Mouse (Mus musculus): ENCODE measurements around the gene Gnb2. TPM values are rescaled to one million over a fixed set of nuclear protein-coding genes. Genes with fewer than 3 reads are reported as not detected.

Gnb2 gene
- polyA plus RNA-seq, 1 experiment from 2014 or later: 358 TPM

DNA sequence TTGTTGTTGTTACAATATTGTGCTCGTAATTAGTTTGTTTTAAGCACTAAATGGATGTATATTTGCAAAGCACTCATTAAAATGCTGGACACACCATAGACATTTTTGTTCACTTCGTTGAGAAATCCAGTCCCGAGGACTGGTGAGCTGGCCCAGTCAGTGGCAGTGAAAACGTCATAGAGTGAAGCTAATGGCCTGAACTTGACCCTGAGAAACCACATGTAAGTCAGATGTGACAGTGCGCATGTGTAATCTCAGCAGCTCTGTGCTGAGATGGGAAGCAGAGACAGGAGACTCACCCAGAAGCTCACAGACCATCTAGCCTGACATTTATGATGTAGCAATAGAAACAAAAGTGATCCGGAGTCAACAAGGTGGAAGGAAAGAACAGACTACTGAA is 11.6 kb upstream of the Gnb2 start:
- H3K27ac ChIP-seq (ENCODE audit: low read length): no peak overlapping the region
- H3K9ac ChIP-seq (replicated peaks; ENCODE audit: low read length): no peak overlapping the region
- no peak overlapping the region for H3K4me2 ChIP-seq (replicated peaks; ENCODE audit: low read depth, low read length)
- no peaks in the 10 kb centered on the region for H3K9me3 ChIP-seq (ENCODE audit: low read length)
- 55% methylated on average over 6 of the region's 6 CpGs for WGBS
- H3K4me3 ChIP-seq (ENCODE audit: low read length): no peak overlapping the region
- ATAC-seq (ENCODE audit: low FRiP score, low TSS enrichment): no peak
- no peaks in the 10 kb centered on the region for H3K27me3 ChIP-seq (ENCODE audit: insufficient read depth, low read length)
- no peaks in the 10 kb centered on the region for H3K4me1 ChIP-seq (ENCODE audit: insufficient read depth, low read length)
- H3K36me3 ChIP-seq (ENCODE audit: insufficient read depth, low read length): no peaks in the 10 kb centered on the region

DNA sequence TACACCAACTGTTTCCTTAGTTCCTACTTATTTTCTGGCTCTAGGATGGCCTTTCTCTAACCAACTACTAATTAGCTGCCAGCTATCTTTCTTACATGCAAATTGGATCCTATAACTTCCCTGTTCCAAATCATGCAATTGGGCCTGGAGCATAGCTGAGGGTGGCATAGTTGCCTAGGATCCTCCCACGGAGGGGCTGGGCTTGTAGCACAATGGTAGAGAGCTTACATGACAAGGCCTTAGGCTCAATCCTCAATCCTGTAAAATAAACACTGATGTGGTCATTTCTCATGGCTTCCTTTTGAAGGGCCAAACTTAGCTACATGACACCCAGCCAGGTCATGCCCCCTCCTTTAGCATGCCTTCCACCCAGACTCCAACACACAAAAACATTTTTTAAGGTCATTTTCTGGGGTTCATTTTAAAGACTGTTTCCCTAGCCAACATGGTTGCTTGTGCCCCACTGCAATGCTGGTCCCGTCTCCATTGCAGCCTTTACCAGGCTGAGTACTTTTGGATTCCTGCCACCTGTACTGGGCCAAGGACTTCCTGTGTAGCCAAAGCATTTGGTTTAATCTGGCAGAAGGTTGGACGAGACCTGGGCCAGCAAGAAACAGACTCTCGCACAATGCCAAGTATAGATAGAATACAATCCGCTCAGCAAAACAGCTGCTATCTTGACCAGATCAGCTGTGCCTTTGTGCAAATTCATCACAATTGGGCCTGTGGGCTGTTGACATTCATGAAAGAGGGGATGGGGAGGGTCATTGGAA is 8.6 kb upstream of the Gnb2 start:
- Histone ChIP-seq H3K27ac (ENCODE audit: low read length) (no peak overlapping the region), H3K9me3 (ENCODE audit: low read length) (no peaks in the 10 kb centered on the region), H3K9ac (replicated peaks; ENCODE audit: low read length) (no peak overlapping the region), H3K27me3 (ENCODE audit: insufficient read depth, low read length) (no peaks in the 10 kb centered on the region), H3K4me2 (replicated peaks; ENCODE audit: low read depth, low read length) (no peak overlapping the region), H3K4me1 (ENCODE audit: insufficient read depth, low read length) (no peaks in the 10 kb centered on the region), H3K4me3 (ENCODE audit: low read length) (no peak overlapping the region), H3K36me3 (ENCODE audit: insufficient read depth, low read length) (no peaks in the 10 kb centered on the region)
- WGBS: 82% methylated on average over 5 of the region's 5 CpGs
- no peak for ATAC-seq (ENCODE audit: low FRiP score, low TSS enrichment)

DNA sequence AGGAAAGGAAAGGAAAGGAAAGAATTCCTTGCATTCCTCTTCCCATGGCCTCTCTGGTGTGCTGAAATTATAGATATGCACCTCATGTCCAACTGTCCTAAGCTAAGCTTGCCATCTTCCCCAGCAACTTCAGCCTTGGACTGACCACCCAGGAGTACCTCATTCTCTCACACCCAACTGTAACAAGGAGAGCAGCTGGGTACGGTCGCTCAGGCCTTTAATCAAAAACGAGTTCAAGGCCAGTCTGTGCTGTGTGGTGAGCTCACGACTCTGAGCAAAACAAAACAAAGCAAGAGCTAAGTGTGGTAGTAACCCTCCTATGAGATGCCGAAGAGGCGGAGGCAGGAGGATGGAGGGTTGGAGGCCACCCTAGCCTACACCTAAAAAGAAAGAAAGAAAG is 7.7 kb upstream of the Gnb2 start:
- no peak for ATAC-seq (ENCODE audit: low FRiP score, low TSS enrichment)
- Histone ChIP-seq H3K4me1 (ENCODE audit: insufficient read depth, low read length) (no peaks in the 10 kb centered on the region), H3K27me3 (ENCODE audit: insufficient read depth, low read length) (no peaks in the 10 kb centered on the region), H3K36me3 (ENCODE audit: insufficient read depth, low read length) (no peaks in the 10 kb centered on the region), H3K4me2 (replicated peaks; ENCODE audit: low read depth, low read length) (no peak overlapping the region), H3K9me3 (ENCODE audit: low read length) (no peaks in the 10 kb centered on the region), H3K4me3 (ENCODE audit: low read length) (no peak overlapping the region), H3K9ac (replicated peaks; ENCODE audit: low read length) (no peak overlapping the region), H3K27ac (ENCODE audit: low read length) (no peak overlapping the region)
- 75% methylated on average over 6 of the region's 6 CpGs for WGBS

GRCm38 (mm10) chr5:137539291-137539801 is 6.0 kb upstream of the Gnb2 start:
- Histone ChIP-seq H3K4me2 (replicated peaks; ENCODE audit: low read depth, low read length) (no peak overlapping the region), H3K27me3 (ENCODE audit: insufficient read depth, low read length) (no peaks in the 10 kb centered on the region), H3K27ac (ENCODE audit: low read length) (no peak overlapping the region), H3K4me3 (ENCODE audit: low read length) (no peak overlapping the region), H3K36me3 (ENCODE audit: insufficient read depth, low read length) (no peaks in the 10 kb centered on the region), H3K9ac (replicated peaks; ENCODE audit: low read length) (no peak overlapping the region), H3K9me3 (ENCODE audit: low read length) (no peaks in the 10 kb centered on the region), H3K4me1 (ENCODE audit: insufficient read depth, low read length) (no peaks in the 10 kb centered on the region)
- no peak for ATAC-seq (ENCODE audit: low FRiP score, low TSS enrichment)
- WGBS: 70% methylated on average over 7 of the region's 7 CpGs

DNA sequence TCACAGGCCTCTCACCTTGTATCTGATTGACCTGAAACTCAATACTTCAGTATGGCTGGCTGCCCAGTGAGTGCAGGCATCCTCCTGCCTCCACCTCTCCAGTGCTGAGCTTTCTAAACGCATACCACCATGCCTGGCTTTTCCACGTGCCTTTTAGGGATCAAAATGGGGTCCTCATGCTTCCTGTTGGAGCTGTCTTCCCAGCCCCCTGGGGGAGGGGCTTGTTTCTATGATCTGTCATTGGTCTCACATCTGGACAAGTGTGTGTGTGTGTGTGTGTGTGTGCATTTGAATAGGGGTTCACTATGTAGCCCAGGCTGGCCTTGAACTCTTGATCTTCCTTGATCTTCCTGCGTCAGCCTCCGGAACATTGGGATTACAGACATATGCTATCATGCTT is 4.2 kb upstream of the Gnb2 start:
- H3K27me3 ChIP-seq (ENCODE audit: insufficient read depth, low read length): no peaks in the 10 kb centered on the region
- no peaks in the 10 kb centered on the region for H3K9me3 ChIP-seq (ENCODE audit: low read length)
- no peaks in the 10 kb centered on the region for H3K36me3 ChIP-seq (ENCODE audit: insufficient read depth, low read length)
- ATAC-seq (ENCODE audit: low FRiP score, low TSS enrichment): no peak
- 54% methylated on average over 4 of the region's 4 CpGs for WGBS
- no peak overlapping the region for H3K9ac ChIP-seq (replicated peaks; ENCODE audit: low read length)
- peaks cover 3% of the 10 kb centered on the region; the same call in 1 of the 2 replicates for H3K4me1 ChIP-seq (ENCODE audit: insufficient read depth, low read length)
- no peak overlapping the region for H3K4me2 ChIP-seq (replicated peaks; ENCODE audit: low read depth, low read length)
- H3K4me3 ChIP-seq (ENCODE audit: low read length): no peak overlapping the region
- H3K27ac ChIP-seq (ENCODE audit: low read length): no peak overlapping the region

- H3K4me2 ChIP-seq (replicated peaks; ENCODE audit: low read depth, low read length): no peak overlapping the region
- no peaks in the 10 kb centered on the region for H3K9me3 ChIP-seq (ENCODE audit: low read length)
- no peaks in the 10 kb centered on the region for H3K27me3 ChIP-seq (ENCODE audit: insufficient read depth, low read length)
- H3K36me3 ChIP-seq (ENCODE audit: insufficient read depth, low read length): no peaks in the 10 kb centered on the region
- H3K27ac ChIP-seq (ENCODE audit: low read length): no peak overlapping the region
- peaks cover 6% of the 10 kb centered on the region for H3K4me1 ChIP-seq (ENCODE audit: insufficient read depth, low read length)
- H3K9ac ChIP-seq (replicated peaks; ENCODE audit: low read length): no peak overlapping the region
- WGBS: 75% methylated on average over 9 of the region's 9 CpGs
- no peak for ATAC-seq (ENCODE audit: low FRiP score, low TSS enrichment)
- H3K4me3 ChIP-seq (ENCODE audit: low read length): no peak overlapping the region
Measured at GRCm38 (mm10) chr5:137535318-137535717, 2.0 kb upstream of the Gnb2 start.

GRCm38 (mm10) chr5:137534762-137535161 is 1.5 kb upstream of the Gnb2 start:
- WGBS: 80% methylated on average over 3 of the region's 3 CpGs
- H3K4me2 ChIP-seq (replicated peaks; ENCODE audit: low read depth, low read length): no peak overlapping the region
- H3K27ac ChIP-seq (ENCODE audit: low read length): no peak overlapping the region
- no peak overlapping the region for H3K4me3 ChIP-seq (ENCODE audit: low read length)
- no peak overlapping the region for H3K9ac ChIP-seq (replicated peaks; ENCODE audit: low read length)
- peaks cover 4% of the 10 kb centered on the region for H3K36me3 ChIP-seq (ENCODE audit: insufficient read depth, low read length)
- no peaks in the 10 kb centered on the region for H3K27me3 ChIP-seq (ENCODE audit: insufficient read depth, low read length)
- peaks cover 11% of the 10 kb centered on the region for H3K4me1 ChIP-seq (ENCODE audit: insufficient read depth, low read length)
- ATAC-seq (ENCODE audit: low FRiP score, low TSS enrichment): no peak
- H3K9me3 ChIP-seq (ENCODE audit: low read length): no peaks in the 10 kb centered on the region

- H3K4me3 ChIP-seq (ENCODE audit: low read length): peak overlapping the region; percentile 68
- H3K9ac ChIP-seq (replicated peaks; ENCODE audit: low read length): peak overlapping the region; percentile 89
- no peaks in the 10 kb centered on the region for H3K27me3 ChIP-seq (ENCODE audit: insufficient read depth, low read length)
- peak; percentile 5 for ATAC-seq (ENCODE audit: low FRiP score, low TSS enrichment)
- H3K4me2 ChIP-seq (replicated peaks; ENCODE audit: low read depth, low read length): peak overlapping the region; percentile 93
- peaks cover 15% of the 10 kb centered on the region for H3K4me1 ChIP-seq (ENCODE audit: insufficient read depth, low read length)
- WGBS: under 1% methylated on average over 10 of the region's 12 CpGs
- H3K9me3 ChIP-seq (ENCODE audit: low read length): no peaks in the 10 kb centered on the region
- peaks cover 24% of the 10 kb centered on the region for H3K36me3 ChIP-seq (ENCODE audit: insufficient read depth, low read length)
- H3K27ac ChIP-seq (ENCODE audit: low read length): peak overlapping the region; percentile 94
Measured at GRCm38 (mm10) chr5:137532808-137533116, 548 bp downstream of the Gnb2 start.

- Histone ChIP-seq H3K9ac (replicated peaks; ENCODE audit: low read length) (peak overlapping the region; percentile 89), H3K4me3 (ENCODE audit: low read length) (peak overlapping the region; percentile 68), H3K36me3 (ENCODE audit: insufficient read depth, low read length) (peaks cover 29% of the 10 kb centered on the region), H3K27me3 (ENCODE audit: insufficient read depth, low read length) (no peaks in the 10 kb centered on the region), H3K4me1 (ENCODE audit: insufficient read depth, low read length) (peaks cover 15% of the 10 kb centered on the region), H3K9me3 (ENCODE audit: low read length) (no peaks in the 10 kb centered on the region), H3K27ac (ENCODE audit: low read length) (peak overlapping the region; percentile 94), H3K4me2 (replicated peaks; ENCODE audit: low read depth, low read length) (peak overlapping the region; percentile 93)
- no peak for ATAC-seq (ENCODE audit: low FRiP score, low TSS enrichment)
- WGBS: under 1% methylated on average over 19 of the region's 19 CpGs
Measured at GRCm38 (mm10) chr5:137532131-137532807, 1.0 kb downstream of the Gnb2 start.
